Mouse (Mus musculus) monocyte, adult 5-6 weeks (primary cell): ENCODE measurements around the gene Skint8. TPM values are rescaled to one million over a fixed set of nuclear protein-coding genes. Genes with fewer than 3 reads are reported as not detected.
"Not testable (repeated sequence)": the region's sequence is repeated elsewhere in the genome, so short reads cannot be mapped to it uniquely, and the experiment has no call there.

Experiments
- ATAC-seq: fragments of 153-309, 156-312 bp; replicated peaks from 2 replicates; pipeline ENCODE4 v1.8.0; 2017; ENCODE audit warnings: mild to moderate bottlenecking; ENCODE audit not compliant: low TSS enrichment, insufficient number of reproducible peaks, severe bottlenecking, poor library complexity, low FRiP score
- total RNA-seq: library from RNA; stranded (forward); fragments of 200-1000, 200-491, 200-594 nt; gene quantifications from 3 replicates; pipeline ENCODE4 v1.2.3, GENCODE M21; 2017

Gene Skint8
- not detected in 3 replicates for total RNA-seq

DNA sequence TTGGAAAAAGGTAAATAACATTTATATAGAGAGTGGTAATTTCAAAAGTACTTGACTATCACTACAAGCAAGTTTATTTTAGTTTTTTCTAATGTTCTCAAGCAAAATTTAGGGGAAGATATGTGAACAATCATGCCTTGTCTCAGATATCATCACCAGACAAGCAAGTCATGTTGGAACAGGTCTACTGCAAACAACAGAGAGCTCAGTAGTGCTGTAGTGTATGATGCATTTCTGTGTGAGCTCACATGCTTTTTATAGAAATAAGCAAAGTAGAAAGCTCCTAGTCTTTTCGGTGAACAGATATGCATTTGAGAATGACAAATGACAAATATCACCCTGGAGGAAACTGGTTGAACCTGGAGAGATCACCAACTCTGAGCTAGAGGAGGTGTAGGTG, at the start of gene Skint8:
Gene Skint8 (plus strand): TSS at position 301 of the 400 bp plus-strand sequence.
- no peak for ATAC-seq

DNA sequence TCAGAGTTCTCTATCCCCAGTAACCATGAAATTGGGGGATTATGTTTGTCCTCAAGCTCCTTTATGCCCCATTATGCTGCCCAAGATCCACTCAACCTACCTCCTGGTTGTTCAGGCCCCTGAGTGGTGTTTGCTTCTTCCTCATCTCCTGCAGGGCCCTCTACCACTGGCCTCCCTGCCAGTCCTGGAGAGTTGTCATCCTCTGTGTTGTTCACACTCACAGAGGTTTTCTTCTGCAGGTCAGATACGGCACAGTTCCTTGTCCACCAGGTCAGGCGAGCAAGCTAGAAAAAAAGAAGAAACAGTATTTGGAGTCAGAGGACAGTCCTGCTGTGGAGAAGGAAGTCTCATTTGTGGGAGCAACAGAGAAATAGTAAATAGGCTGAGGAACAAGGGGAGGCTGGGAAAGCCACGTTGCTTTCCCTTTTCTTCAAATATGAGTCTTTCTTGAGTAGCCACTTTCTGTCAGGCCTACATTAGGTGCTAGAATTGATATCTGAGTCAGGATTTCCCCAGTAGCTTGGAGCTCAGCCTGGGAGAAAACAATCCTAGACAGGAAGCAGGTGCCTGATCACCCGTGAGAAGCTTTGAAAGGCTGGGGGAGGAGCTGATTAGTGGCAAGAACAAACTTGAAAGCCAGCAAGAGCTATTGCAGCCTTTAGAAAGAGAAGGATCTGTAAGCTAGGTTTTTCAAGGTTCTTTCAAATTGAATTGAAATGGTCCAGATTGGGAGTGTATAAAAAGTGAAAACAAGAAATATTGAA, 38.9 kb upstream of the Skint8 start:
- ATAC-seq = no peak

DNA sequence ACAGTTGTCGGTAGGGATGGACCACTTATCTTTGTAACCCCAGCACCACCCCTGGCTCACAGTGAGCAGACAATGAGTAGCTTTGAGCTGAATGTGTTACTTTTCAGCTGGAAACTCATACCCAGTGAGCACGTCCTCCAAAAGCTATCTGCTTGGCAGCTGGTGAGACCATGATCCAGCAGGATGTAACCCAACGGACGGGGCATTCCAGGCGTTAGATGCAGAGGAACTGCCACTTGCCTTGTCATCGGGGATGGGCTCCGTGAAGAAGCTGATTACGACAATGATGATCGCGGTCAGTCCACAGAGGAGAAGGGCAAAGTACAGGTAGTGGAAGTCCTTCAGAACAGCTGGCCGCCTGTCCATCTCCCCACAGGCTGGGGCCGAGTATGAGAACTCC, 35.6 kb upstream of the Skint8 start:
- ATAC-seq = no peak

DNA sequence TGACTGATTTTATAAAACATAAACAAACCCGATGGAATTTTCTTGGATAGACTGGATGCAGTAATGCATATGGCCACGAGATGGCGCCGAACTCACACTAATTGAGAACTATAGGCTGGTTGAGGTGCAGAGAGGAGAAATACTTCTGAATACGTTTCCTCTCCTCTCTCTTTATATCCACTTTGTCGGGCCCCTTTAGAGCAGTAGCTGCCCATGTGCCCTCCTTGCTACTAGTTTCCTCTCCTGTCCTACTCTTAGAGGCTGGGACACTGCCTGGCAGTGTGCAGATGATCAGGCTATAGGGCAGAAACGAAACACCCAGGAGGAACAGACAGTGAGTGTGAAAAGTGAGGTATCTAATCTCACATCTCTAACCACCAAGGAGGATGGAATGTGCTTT, 33.2 kb upstream of the Skint8 start:
- ATAC-seq = 0 out of 2 replicates have a peak, but pooled peaks have one; percentile 44

DNA sequence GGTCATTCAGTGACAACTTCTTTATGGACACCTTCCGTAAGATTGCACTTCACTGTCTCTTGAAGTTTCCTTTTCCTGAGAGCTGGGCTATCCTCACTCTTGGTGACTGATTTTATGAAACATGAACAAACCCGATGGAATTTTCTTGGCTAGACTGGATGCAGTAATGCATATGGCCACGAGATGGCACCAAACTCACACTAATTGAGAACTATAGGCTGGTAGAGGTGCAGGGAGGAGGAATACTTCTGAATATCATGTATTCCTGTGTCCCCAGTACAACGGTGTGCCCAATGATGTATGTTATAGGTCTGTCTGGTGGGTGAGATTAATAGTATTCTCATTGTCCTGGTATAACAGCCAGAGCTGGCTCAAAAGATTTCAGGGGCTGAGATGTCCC, 32.6 kb upstream of the Skint8 start:
- ATAC-seq = 0 out of 2 replicates have a peak, but pooled peaks have one; percentile 25

DNA sequence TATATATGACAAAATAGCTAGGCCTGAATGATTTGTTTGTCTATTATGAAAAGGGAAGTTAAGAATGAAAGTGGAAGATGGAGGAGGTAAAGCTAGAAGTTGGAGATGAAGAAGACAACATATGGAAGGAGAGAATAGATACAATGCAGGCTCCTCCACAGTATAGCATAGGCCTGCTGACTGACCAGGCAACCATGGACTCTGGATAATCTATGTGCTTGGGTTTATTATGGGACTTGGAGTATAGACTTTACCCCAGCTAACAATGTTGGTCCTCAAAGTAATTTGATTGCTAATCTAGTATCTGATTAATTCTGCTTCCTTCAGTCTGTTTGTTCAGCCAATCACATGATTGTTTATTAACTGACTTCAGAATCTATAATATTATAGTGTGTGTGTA, 27.1 kb upstream of the Skint8 start:
- no peak for ATAC-seq

DNA sequence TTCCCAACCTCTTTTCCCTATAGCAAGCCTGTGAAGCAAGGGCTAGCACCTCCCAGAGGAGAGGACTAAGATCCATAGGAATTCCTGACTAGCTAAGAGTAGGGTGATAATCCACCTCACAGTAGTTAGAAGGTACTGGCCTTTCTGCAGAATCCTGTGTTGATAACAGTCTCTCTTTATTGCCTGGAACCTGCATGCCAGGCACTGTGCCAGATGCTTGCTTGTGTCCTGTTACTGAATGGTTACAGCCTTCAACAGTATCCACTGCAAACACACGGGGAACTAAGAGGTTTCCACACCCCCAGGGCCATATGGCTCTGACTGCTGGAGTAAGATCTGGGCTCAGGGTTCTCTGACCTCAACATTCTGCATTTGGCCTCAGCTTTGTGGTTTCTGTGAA, 21.4 kb upstream of the Skint8 start:
- ATAC-seq = no peak

DNA sequence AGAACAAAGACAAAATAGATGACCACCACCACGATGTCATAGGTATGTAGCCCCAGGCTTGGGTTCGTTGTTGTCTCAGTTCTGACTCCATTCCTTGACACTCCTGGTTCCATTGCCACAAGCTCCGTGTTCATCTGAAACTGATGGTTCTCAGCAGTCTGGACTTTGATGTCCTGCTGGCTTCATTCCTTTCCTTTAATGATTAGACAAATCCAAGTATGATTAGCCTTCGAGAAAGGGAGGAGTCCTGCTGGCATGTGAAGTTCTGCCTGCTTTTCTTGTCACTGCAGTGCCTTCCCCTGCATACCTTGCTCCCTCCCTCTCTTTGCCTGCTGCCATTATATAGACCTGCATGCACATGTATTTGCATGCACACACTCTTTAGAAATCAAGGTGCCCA, 20.6 kb upstream of the Skint8 start:
- ATAC-seq = no peak

DNA sequence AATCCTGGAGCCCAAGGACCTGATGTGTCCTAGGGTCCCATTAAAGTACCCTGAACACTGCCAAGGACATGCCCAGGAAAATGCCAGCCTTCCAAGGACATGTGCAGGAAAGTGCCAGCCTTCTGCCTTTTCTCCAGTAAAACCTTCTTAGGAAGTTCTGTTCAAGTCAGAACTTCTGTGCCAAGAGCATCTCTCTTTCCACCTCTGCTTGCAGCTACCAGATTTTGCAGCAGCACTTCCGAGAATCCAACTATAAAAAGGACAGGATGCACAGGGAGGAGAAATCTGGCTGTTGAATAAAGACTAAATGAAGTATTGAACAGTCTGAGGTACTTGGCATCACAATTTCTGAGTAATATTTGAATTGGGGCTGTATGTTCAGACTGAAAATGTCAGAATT, 18.7 kb upstream of the Skint8 start:
- ATAC-seq = not testable (repeated sequence)

DNA sequence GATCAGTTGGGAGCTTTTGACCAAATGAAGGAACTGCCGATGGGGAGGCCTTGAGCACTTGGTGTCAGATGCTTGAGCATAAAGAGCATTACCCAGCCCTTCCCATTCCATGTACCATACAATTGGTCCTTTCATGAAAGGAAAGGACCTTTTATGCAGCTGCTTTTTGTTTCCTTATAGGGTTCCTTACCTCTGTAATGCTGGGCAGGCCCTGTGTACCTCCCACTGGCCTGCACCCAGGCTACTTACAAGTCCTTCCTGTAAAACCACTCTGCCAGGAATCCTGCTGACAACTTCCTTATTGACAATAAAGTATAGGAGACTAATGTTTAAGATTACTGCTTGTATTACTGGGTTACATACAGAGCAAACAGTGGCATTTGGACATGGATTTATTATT, 17.7 kb upstream of the Skint8 start:
- ATAC-seq = no peak

DNA sequence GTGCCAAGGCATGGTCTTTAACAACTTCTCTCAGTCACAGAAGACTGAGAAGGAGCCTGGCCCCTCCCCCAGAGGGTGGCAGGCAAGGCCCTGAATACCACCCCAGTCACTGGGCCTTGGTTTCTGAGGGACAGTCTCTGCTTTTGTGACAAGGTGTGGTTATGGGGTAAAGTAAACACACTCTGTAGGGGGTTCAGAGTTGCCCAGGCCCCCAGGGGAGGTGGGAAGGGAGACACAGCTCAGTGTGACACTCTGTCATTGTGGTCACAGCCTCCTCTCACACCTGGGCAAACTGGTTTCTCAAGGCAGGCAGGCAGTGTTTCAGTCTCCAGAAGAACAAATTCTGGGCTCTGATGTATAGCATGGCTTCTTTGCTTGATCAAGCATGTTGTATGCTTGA, 16.4 kb upstream of the Skint8 start, which contains the start of gene Slc5a9:
Gene Slc5a9 (minus strand): TSS at position 144 of the 400 bp plus-strand sequence.
- no peak for ATAC-seq

DNA sequence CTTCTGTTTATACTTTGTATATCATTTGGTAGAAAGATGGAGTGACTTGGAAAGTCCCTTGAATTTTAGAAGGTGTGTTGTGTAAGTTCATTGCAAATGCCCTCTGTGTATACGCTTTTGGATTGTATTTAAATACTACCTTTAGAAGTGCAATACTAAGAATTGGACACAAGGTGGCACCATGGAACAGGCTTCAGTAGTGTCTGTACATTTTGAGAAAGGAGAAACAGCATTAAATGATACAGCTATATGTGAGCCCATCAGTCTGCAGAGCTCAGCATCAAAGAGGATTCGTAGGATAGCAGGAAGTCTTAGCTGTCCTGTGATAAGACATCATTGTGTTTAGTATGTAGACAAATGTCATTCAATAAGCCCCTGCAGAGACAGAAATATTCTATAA, 11.3 kb upstream of the Skint8 start:
- ATAC-seq = no peak

DNA sequence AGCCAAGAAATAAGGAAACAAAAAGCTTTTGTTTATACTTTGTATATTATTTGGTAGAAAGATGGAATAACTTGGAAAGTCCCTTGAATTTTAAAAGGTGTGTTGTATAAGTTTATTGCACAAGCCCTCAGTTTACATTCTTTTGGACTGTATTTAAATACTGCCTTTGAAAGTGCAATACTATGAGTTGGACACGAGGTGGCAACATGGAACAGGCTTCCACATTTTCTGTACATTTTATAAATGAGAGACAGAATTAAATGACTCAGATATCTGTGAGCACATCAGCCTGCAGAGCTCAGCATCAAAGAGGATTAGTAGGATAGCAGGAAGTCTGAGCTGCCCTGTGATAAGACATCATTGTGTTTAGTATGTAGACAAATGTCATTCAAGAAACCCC, 42.1 kb downstream of the Skint8 start:
- no peak for ATAC-seq

DNA sequence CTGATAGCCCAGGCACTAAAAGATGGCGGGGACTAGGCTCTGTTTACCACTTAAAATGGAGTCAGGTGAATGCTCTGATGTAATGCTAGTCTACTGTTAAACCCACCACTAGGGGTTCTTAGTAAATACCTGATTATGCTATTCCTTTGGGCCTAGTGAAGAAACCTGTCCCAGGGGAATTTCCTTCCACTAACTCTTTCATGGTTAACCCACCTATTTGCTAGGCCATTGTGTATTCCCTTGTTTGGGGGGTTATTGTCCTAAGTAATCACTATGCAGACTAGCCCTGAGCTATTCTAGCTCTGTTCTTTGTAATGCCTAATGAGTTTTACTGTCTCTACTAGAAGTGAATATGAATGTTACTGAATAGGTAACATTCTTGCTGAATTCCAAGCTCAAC, 44.0 kb downstream of the Skint8 start:
- ATAC-seq = not testable (repeated sequence)

DNA sequence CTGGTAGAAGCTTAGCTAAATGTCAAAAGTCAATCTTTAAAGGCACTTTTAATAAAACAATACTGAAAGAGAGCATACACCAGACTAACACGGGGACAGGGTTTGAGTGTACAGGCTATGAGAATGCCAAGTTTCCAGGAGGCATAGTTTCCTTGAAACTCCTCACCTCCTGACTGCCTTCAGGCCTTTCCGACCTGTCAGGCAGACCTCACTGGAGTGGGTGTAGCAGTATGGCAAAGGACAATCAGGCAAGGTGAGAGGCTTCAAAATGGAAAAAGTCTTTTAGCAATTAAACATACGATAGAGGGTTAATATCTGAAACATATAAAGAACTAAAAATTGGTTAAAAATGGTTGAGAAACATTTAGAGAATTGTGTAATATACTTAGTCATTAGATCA, 44.5 kb downstream of the Skint8 start:
- no peak for ATAC-seq

DNA sequence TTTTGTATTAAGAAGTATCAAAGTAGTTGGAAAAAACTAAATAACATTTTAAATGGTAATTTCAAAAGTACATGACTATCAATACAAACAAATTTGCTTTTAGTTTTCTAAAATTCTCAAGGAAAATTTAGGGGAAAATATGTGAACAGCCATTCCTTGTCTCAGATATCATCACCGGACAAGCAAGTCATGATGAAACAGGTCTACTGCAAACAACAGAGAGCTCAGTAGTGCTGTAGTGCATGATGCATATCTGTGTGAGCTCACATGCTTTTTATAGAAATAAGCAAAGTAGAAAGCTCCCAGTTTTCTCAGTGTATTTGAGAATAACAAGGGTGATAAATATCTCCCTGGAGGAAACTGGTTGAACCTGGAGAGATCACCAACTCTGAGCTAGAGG, 53.4 kb downstream of the Skint8 start, which contains the start of gene Skint7:
Gene Skint7 (plus strand): TSS at position 301 of the 400 bp plus-strand sequence.
- ATAC-seq = no peak

Other genes with a start within 250 kb of the Skint8 start
- 30.7 to 44.0 TPM (median 31.1 TPM) in 3 replicates for gene Spata6, start 199.4 kb upstream of the Skint8 start, total RNA-seq
- not detected in 3 replicates for gene Slc5a9, start 16.5 kb upstream of the Skint8 start, total RNA-seq
- not detected in 3 replicates for gene Skint7, start 53.5 kb downstream of the Skint8 start, total RNA-seq
- gene Skint1, start 86.9 kb downstream of the Skint8 start, total RNA-seq = not detected in 3 replicates
- not detected in 3 replicates for gene Skint4, start 152.6 kb downstream of the Skint8 start, total RNA-seq